Mouse (Mus musculus): Measurements from ENCODE around the gene Xndc1. TPM values are rescaled to one million over a fixed set of nuclear protein-coding genes. Genes with fewer than 3 reads are reported as not detected.

Xndc1 gene
- polyA plus RNA-seq, 1 experiment from 2014 or later: 34.4 TPM

GRCm38 (mm10) chr7:102109171-102109570 is 43.9 kb downstream of the Xndc1 start, which contains the start of gene Art5:
TSS of gene Art5 (minus strand) at chr7:102109489.
- Histone ChIP-seq H3K9ac (no peak within 1 kb of the TSS), H3K4me2 (no peak within 1 kb of the TSS), H3K27ac (no peak within 1 kb of the TSS), H3K27me3 (no peaks in the 10 kb centered on the region), H3K36me3 (no peaks in the 10 kb centered on the region), H3K4me3 (no peak within 1 kb of the TSS), H3K4me1 (peaks cover 9% of the 10 kb centered on the region), H3K9me3 (no peaks in the 10 kb centered on the region)
- 69% methylated on average over 7 of the region's 7 CpGs for WGBS
- ATAC-seq (ENCODE audit: borderline replicate concordance, extremely low read depth, low FRiP score, low TSS enrichment): no peak

DNA sequence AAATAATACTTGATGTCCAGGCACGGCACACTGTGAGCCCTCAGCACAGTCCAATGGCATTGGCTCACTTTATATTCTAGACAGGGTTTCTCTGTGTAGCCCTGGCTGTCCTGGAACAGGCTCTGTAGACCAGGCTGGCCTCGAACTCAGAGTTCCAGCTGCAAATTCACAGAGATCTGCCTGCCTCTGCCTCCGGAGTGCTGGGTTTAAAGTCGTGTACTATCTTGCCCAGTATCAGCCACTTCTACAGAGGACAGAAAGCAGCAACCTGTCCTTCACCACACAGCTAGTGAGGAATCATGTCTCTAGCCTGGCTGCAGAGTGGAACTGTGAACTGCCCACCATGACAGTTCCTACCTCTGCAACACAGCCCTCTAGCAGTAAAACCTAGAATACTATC is 44.4 kb downstream of the Xndc1 start:
- Histone ChIP-seq H3K9ac (no peak overlapping the region), H3K9me3 (no peaks in the 10 kb centered on the region), H3K4me3 (no peak overlapping the region), H3K36me3 (no peaks in the 10 kb centered on the region), H3K4me1 (peaks cover 9% of the 10 kb centered on the region), H3K27ac (no peak overlapping the region), H3K4me2 (no peak overlapping the region), H3K27me3 (no peaks in the 10 kb centered on the region)
- ATAC-seq (ENCODE audit: borderline replicate concordance, extremely low read depth, low FRiP score, low TSS enrichment): no peak
- 78% methylated on average over 4 of the region's 4 CpGs for WGBS

- ATAC-seq (ENCODE audit: borderline replicate concordance, extremely low read depth, low FRiP score, low TSS enrichment): no peak
- Histone ChIP-seq H3K4me3 (no peak overlapping the region), H3K4me2 (no peak overlapping the region), H3K4me1 (no peaks in the 10 kb centered on the region), H3K27ac (no peak overlapping the region), H3K9ac (no peak overlapping the region), H3K27me3 (no peaks in the 10 kb centered on the region), H3K36me3 (no peaks in the 10 kb centered on the region; the same call in 1 of the 2 replicates), H3K9me3 (no peaks in the 10 kb centered on the region)
- WGBS: 65% methylated on average over 45 of the region's 45 CpGs
Observed at GRCm38 (mm10) chr7:102113151-102113729, 47.9 kb downstream of the Xndc1 start.

DNA sequence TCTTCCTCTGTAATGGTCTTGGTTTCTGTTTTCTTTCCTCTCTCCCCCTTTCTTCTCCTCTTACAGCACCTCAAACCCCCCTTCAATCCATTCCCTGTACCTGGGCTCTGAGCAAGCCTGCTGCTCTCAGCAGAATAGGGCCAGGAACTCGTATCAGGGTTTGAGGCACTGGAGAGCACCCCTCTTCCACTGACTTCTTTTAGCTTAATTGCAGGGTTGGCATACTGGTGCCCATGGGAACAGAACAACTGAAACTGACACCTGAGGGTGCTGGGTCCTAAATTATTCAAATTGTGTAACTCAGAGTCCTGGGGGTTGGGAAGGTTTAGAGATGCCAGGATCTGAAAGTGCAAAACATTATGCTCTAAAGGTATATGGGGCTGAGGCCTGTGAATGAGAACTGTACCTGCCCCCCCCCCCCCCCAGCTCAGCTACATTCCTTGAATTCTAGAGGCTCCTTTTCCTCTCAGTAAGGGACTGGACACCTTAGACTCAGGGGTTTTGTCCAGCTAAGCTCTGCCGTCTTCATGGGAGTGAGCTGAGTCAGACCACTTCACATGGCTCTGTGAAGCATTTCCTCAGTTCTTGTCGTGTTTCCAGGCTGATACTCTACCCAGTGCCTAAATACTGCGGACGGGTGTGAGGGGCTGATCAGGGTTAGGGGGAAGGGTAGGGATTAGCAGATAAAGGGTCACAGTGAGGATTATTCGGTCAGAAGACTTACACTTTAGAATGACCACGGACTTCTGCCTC is 51.4 kb downstream of the Xndc1 start, which contains the start of gene Chrna10:
TSS of gene Chrna10 (minus strand) at position 250 of the 753 bp plus-strand sequence.
- 31% methylated on average over 7 of the region's 7 CpGs for WGBS

GRCm38 (mm10) chr7:102117382-102117781 is 52.1 kb downstream of the Xndc1 start:
- Histone ChIP-seq H3K4me2 (no peak overlapping the region), H3K9me3 (no peaks in the 10 kb centered on the region), H3K4me1 (no peaks in the 10 kb centered on the region), H3K36me3 (peaks cover 39% of the 10 kb centered on the region), H3K27ac (no peak overlapping the region), H3K9ac (no peak overlapping the region), H3K27me3 (no peaks in the 10 kb centered on the region), H3K4me3 (no peak overlapping the region)
- WGBS: 63% methylated on average over 6 of the region's 6 CpGs
- no peak for ATAC-seq (ENCODE audit: borderline replicate concordance, extremely low read depth, low FRiP score, low TSS enrichment)

More for the DNA sequence above, 51.4 kb downstream of the Xndc1 start, which contains the start of gene Chrna10:
- ATAC-seq (ENCODE audit: borderline replicate concordance, extremely low read depth, low FRiP score, low TSS enrichment): no peak
- Histone ChIP-seq H3K9me3 (no peaks in the 10 kb centered on the region), H3K9ac (no peak within 1 kb of the TSS), H3K4me1 (no peaks in the 10 kb centered on the region), H3K36me3 (peaks cover 34% of the 10 kb centered on the region), H3K4me3 (no peak within 1 kb of the TSS), H3K27me3 (no peaks in the 10 kb centered on the region), H3K27ac (no peak within 1 kb of the TSS), H3K4me2 (no peak within 1 kb of the TSS)

- H3K4me1 ChIP-seq: no peaks in the 10 kb centered on the region
- no peak overlapping the region for H3K4me3 ChIP-seq
- 93% methylated on average over 10 of the region's 10 CpGs for WGBS
- H3K9ac ChIP-seq: no peak overlapping the region
- no peaks in the 10 kb centered on the region for H3K27me3 ChIP-seq
- H3K27ac ChIP-seq: no peak overlapping the region
- no peak for ATAC-seq (ENCODE audit: borderline replicate concordance, extremely low read depth, low FRiP score, low TSS enrichment)
- H3K9me3 ChIP-seq: no peaks in the 10 kb centered on the region
- peaks cover 69% of the 10 kb centered on the region for H3K36me3 ChIP-seq
- H3K4me2 ChIP-seq: no peak overlapping the region
Observed at GRCm38 (mm10) chr7:102120326-102120725, 55.0 kb downstream of the Xndc1 start.

DNA sequence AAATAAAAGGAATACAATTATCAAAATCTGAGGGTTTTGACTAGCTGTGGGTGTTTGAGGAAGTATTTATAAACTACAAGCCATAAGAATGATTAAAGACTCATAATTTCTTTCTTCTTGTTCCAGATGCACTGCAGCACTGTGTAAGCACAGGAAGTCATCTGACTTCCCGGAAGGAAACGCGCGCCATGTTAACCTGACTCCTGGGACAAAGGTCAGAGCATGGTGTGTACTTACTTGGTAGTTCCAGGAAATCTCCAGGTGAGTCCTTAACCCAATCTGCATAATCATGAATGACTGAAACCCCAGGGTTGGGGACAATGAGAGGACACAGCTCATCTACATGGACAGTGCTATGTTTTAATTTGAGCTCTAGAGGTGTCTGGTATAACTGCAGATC is 67.1 kb downstream of the Xndc1 start:
- Histone ChIP-seq H3K4me2 (no peak overlapping the region), H3K4me1 (no peaks in the 10 kb centered on the region), H3K27ac (no peak overlapping the region), H3K9ac (no peak overlapping the region), H3K36me3 (peaks cover 83% of the 10 kb centered on the region), H3K27me3 (no peaks in the 10 kb centered on the region), H3K4me3 (no peak overlapping the region), H3K9me3 (no peaks in the 10 kb centered on the region)
- 54% methylated on average over 4 of the region's 4 CpGs for WGBS
- no peak for ATAC-seq (ENCODE audit: borderline replicate concordance, extremely low read depth, low FRiP score, low TSS enrichment)

Other genes starting within 250 kb of the Xndc1 start
- 0.29 and 0.77 TPM in 2 replicates for gene Phox2a, start 247.2 kb upstream of the Xndc1 start, polyA plus RNA-seq (2015; fragmentation: Nextera tagmentation; extraction: Ambion mirVana)
- gene Inppl1, start 227.3 kb upstream of the Xndc1 start, polyA plus RNA-seq (2015; fragmentation: Nextera tagmentation; extraction: Ambion mirVana): 54.7 and 61.7 TPM in 2 replicates
- 1.0 and 2.0 TPM in 2 replicates for gene Folr2, start 208.3 kb upstream of the Xndc1 start, polyA plus RNA-seq (2015; fragmentation: Nextera tagmentation; extraction: Ambion mirVana)
- 80.4 and 84.6 TPM in 2 replicates for gene Anapc15, start 201.8 kb upstream of the Xndc1 start, polyA plus RNA-seq (2015; fragmentation: Nextera tagmentation; extraction: Ambion mirVana)
- gene Folr1, start 194.7 kb upstream of the Xndc1 start, polyA plus RNA-seq (2015; fragmentation: Nextera tagmentation; extraction: Ambion mirVana): 0.68 and 0.95 TPM in 2 replicates
- 165 and 170 TPM in 2 replicates for gene Lamtor1, start 159.6 kb upstream of the Xndc1 start, polyA plus RNA-seq (2015; fragmentation: Nextera tagmentation; extraction: Ambion mirVana)
- gene Tomt, start 159.2 kb upstream of the Xndc1 start, polyA plus RNA-seq (2015; fragmentation: Nextera tagmentation; extraction: Ambion mirVana): 0.54 and 0.59 TPM in 2 replicates
- 11.8 and 13.5 TPM in 2 replicates for gene Lrrc51, start 131.6 kb upstream of the Xndc1 start, polyA plus RNA-seq (2015; fragmentation: Nextera tagmentation; extraction: Ambion mirVana)
- 68.9 and 79.4 TPM in 2 replicates for gene Numa1, start 131.4 kb upstream of the Xndc1 start, polyA plus RNA-seq (2015; fragmentation: Nextera tagmentation; extraction: Ambion mirVana)
- gene Il18bp, start 46.8 kb upstream of the Xndc1 start, polyA plus RNA-seq (2015; fragmentation: Nextera tagmentation; extraction: Ambion mirVana): 2.2 and 2.3 TPM in 2 replicates
- 25.3 and 26.0 TPM in 2 replicates for gene Rnf121, start within 50 bp of the Xndc1 start, polyA plus RNA-seq (2015; fragmentation: Nextera tagmentation; extraction: Ambion mirVana)
- 0.89 and 1.2 TPM in 2 replicates for gene Xntrpc, start 202 bp downstream of the Xndc1 start, polyA plus RNA-seq (2015; fragmentation: Nextera tagmentation; extraction: Ambion mirVana)
- not detected in 2 replicates for gene Trpc2, start 17.6 kb downstream of the Xndc1 start, polyA plus RNA-seq (2015; fragmentation: Nextera tagmentation; extraction: Ambion mirVana)
- 0.50 and 0.87 TPM in 2 replicates for gene Art1, start 36.2 kb downstream of the Xndc1 start, polyA plus RNA-seq (2015; fragmentation: Nextera tagmentation; extraction: Ambion mirVana)
- 1.4 and 1.5 TPM in 2 replicates for gene Art5, start 44.0 kb downstream of the Xndc1 start, polyA plus RNA-seq (2015; fragmentation: Nextera tagmentation; extraction: Ambion mirVana)
- gene Chrna10, start 51.3 kb downstream of the Xndc1 start, polyA plus RNA-seq (2015; fragmentation: Nextera tagmentation; extraction: Ambion mirVana): 0.16 TPM in 1 of 2 replicates, not detected in the other
- 33.8 and 35.3 TPM in 2 replicates for gene Nup98, start 144.7 kb downstream of the Xndc1 start, polyA plus RNA-seq (2015; fragmentation: Nextera tagmentation; extraction: Ambion mirVana)
- 81.0 and 91.8 TPM in 2 replicates for gene Pgap2, start 144.7 kb downstream of the Xndc1 start, polyA plus RNA-seq (2015; fragmentation: Nextera tagmentation; extraction: Ambion mirVana)
- 72.8 and 74.5 TPM in 2 replicates for gene Rhog, start 190.5 kb downstream of the Xndc1 start, polyA plus RNA-seq (2015; fragmentation: Nextera tagmentation; extraction: Ambion mirVana)
- 16.7 and 20.1 TPM in 2 replicates for gene Stim1, start 202.3 kb downstream of the Xndc1 start, polyA plus RNA-seq (2015; fragmentation: Nextera tagmentation; extraction: Ambion mirVana)

All from lung, embryonic 15.5 days (tissue).